Mouse (Mus musculus) kidney, postnatal 25 days (tissue): ENCODE measurements around the gene Dop1a.

Experiments
- DNase-seq, 2 experiments: peaks; one replicate each; pipeline ENCODE4 v3.0.0; 2021; ENCODE audit warnings: mixed read lengths in 2 of 2

Dop1a gene

GRCm38 (mm10) chr9:86507437-86507836, 40.5 kb downstream of the Dop1a start:
- DNase-seq = no peak

DNA sequence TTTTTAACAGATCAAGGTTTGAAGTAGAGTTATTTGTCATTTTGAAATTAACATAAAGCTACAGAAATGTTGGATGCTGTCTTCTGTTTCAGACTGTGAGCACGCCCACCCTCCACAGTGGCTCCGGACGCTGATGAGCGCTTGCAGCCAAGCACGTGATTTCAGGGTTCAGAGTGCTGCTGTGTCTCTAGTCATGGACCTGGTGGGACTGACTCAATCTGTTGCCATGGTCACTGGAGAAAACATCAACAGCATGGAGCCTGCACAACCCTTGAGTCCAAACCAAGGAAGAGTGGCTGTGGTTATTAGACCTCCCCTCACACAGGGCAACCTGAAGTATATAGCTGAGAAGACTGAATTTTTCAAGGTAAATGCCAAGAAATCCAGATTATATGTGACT, 46.8 kb downstream of the Dop1a start:
- peak in 1 of 2 experiments; percentile 44 for DNase-seq

GRCm38 (mm10) chr9:86514390-86514789, 47.4 kb downstream of the Dop1a start:
- DNase-seq = no peak

DNA sequence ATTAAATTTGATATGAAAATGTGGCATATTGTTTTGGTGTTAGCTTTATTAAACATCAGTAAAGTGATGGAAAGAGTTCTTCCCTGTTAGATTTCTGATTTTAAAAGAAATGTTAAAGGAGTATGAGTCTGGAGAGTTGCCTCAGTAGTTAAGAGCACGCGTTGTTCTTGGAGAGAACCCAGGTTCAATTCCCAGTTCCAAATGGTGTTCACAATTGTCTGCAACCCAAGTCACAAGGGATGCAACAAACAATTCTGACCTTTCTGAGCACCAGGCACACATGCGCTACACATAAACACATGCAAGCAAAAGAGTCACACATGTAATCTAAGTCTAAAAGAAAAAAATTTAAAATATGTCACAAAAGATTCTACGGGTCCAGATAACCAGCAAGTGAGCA, 47.8 kb downstream of the Dop1a start:
- no peak for DNase-seq

DNA sequence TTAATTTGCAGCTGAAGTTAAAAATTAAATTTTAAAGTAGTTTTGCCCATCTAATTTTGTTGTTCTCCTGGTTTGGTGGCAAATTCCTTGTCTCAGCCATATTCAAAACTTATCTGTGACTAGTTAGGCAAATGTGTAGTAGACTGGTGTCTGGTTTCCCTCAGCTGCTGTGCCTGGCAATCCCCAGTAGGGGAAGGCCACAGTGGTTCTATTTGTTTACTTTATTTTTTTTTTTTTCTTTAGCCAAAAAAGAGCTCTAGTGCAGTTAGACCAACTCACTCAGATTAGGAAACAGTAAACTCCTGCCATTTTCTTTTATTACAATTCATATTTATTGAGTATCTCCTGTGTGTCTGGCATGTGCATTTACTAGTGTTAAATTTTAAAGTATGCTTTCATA, 55.4 kb downstream of the Dop1a start:
- DNase-seq = no peak

DNA sequence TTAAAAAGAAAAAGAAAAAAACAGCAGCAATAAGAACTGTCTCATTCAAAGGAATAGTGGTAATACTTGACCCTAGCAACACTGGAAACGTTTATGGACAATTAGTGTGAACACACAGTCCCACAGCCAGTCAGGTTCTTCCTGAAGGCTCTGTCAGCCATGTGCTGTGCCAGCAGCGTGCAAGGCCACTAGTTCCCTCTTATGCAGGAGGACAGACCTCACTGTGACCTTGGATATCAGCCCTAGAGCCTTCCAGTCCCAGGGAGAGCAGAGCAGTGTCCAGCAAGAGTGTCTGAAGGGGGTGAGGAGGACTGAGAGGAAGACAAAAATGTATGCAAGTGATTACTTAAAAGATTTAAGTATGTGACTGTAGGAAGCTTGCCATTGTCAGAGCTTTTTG, 58.6 kb downstream of the Dop1a start:
- no peak for DNase-seq

DNA sequence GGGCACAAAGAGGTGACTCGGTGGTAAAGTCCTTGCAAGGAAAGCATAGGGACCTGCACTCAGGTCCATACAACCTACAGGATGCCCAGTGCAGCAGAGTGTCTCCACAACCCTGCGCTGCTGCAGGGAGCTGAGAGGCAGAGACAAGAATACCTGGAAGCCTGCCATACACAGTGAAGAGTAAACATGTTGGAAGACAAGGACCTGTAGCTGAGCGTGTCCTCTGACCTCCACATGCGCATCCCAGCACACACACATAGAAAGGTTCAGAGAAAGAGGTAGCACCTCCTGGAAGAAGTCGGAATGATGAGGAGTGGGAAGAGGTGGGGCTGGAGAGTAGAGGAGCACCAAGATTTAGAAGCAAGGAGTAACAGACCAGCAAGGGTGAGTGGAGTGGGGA, 67.1 kb downstream of the Dop1a start:
- no peak for DNase-seq

- no peak for DNase-seq
These were observed 76.5 kb downstream of the Dop1a start for GRCm38 (mm10) chr9:86543451-86543850.

DNA sequence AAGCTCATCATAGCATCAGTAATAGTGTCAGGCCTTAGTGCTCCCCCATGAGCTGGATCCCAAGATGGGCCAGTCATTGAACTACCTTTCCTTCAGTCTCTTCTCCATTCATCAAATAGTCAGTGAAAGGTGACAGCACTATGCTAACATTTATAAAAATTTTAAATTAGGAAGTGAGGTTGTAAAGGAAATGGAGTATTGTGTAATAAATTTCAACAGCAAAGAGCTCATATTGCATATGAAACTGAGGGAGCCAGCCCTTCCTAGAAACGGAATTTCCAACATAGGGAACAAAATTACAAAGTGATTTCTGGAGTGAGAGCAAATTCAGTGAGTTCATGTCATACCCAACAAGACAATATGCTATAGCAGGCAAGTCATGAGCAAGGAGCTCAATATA, 77.6 kb downstream of the Dop1a start:
- DNase-seq = no peak

DNA sequence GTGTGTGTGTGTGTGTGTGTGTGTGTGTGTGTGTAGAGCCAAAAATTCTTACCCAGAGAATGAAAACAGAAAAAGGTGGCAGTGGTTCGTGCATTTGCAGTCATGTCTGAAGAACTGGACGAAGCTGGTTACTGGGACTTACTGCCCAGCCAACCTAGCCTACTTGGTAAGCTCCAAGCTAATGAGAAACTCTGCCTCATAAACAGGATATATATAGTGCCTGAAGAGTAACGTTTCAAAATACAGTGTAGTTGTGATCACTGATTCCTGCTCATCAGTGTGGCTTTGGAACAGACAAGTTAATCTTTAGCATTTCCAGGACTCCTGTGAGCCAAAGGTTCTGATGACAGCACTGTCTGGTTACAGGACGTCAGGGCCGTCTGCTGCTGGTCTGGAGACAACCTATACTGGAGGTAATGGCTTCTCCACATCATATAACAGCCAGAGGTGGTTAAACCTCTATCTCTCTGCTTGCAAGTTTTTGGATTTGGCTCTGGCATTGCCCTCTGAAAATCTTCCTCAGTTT, 82.7 kb downstream of the Dop1a start:
- no peak for DNase-seq

GRCm38 (mm10) chr9:86550717-86551116, 83.8 kb downstream of the Dop1a start:
- DNase-seq = no peak

- peak in 1 of 2 experiments; percentile 13 for DNase-seq
These were observed 86.9 kb downstream of the Dop1a start for GRCm38 (mm10) chr9:86553886-86554285.

DNA sequence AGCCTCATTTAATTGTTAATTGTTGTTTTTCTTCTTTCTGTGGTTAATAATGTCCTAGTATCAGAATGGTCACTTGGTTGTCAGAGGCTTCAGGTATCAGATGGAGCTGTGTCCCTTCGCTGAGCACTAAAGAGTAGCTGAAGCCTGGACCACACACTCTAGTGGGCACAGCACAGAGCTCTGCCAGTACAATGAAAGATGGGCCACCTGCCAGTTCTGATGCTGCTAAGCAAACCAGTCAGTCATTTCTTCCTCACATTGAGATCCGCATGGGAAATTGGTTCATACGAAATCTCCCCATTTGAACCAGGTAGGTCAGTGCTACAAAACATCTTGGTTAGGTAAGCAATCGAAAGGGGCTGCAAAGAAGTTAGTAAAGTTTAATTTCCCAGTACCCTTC, 87.7 kb downstream of the Dop1a start:
- no peak for DNase-seq

DNA sequence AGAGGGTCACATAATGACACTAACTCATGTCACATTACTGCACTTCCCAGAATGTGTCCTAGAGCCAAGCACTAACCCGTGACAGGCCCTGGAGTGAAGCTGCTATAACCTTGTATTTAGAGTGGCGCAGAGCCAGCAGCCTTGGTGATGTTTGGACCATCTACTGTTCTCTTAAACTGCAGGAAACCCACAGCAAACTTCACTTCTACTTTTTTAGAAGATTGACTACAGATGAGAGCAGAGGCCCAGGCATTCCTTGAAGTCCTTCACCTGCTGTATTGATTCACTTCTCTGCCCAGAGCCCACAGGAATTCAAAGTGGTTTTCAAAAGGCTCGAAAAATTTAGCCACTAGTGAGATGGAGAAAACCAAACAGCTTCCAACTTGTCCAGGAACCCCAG, 93.6 kb downstream of the Dop1a start:
- peak; percentile 74 to 77 for DNase-seq

GRCm38 (mm10) chr9:86569314-86569910, 102.5 kb downstream of the Dop1a start:
- DNase-seq = peak; percentile 21 to 53

DNA sequence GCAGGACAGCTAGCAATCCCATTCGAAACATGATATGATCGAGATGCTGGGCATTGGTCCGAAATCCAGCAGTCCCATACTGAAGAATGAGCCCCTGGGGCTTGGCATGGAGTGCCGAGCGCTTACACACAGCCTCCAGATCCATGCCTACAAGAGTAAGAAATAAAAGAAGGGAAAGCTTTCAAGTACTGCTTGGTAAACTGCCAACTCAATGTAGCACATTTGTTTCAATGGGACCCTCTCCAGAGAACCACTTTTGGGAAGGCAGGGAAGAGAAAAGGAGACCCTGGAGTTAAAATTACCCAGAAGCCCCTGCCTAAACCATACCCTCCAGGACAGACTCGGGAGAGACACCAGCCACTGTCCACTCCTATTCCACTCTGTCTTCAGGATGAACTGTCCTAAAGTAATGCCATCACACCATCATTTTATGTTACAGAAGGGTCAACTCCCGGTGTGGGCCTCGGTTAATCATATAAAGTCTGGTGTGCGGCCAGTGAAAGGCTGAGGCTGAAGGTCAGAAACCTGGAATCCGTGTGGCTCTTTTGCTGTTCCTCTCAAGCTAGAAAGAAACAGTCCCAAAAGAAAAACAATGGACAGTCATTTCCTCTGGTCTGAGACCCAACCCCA, 103.4 kb downstream of the Dop1a start:
- peak; percentile 30 to 53 for DNase-seq

DNA sequence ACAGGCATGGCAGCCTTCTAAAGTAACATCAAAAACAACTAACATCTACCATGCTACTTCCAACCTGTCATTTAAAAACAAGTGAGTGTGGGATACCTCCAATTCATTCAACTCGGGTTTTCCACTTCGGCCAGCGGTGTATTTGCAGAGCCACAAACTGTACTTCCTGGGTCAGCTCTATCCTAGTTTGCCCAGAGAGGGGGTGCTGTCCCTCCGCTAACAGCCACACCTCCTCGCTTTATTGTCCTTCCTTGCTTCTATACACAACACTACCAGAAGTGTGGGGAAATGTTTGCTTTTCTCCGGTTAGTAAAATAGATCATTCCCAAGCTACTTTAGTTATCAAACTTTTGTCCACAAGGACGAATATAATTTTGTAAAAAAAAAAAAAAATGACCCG, 104.0 kb downstream of the Dop1a start:
- no peak for DNase-seq

DNA sequence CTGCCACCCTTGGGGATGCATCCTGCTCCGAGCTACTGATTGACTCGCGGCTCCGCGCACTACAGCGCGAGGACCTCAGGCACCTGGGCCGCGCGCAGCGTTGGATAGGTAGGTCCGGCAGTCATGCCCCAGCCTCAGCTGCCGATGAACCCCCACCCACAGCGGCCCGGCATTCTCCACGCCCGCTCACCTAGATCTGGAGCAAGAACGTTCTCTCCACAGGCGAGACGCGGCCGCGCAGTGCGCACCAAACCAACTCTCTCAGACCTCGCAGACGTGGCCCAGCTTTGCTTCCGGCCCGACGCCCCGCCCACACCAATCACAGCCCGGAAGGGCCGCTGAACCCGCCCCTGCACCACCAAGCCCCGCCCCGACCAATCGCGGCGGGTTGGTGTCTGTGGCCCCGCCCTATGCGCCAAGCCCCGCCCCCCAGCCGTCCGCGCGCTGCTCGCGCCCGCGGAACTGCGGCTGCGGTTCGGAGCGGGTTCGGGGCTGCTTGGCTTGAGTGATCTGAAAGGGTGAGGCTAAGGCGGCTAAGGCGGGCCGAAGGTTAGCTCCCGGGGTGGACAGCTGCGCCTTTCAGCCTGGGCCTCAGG, 104.7 kb downstream of the Dop1a start, which contains the start of the genes Pgm3 and Rwdd2a:
TSS of gene Pgm3 (minus strand) at position 303 of the 596 bp plus-strand sequence.
TSS of gene Rwdd2a (plus strand) at position 452 of the 596 bp plus-strand sequence.
- peak; percentile 97 for DNase-seq

DNA sequence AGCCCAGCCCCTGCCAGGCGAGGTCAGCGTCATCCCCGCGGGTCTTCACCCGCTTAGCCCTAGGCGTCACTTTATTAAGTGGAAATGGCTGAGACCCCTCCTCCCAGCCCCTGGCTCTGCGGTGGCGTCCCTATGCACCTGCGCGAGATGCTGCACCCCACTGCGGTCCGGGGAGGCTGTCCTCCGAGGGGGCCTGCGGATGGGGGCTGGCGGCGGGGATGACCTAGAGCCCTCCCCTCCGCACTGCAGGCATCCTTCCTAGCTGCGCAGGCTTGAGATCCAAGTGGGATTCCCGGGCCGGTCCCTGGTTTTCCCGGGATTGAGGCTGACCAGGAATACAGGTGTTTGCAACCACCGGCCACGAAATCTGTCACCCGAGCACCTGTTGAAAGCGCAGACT, 105.2 kb downstream of the Dop1a start:
- no peak for DNase-seq

GRCm38 (mm10) chr9:86572636-86573291, 105.8 kb downstream of the Dop1a start:
- DNase-seq = peak; percentile 86 to 93

- DNase-seq = peak in 1 of 2 experiments; percentile 30
These were observed 106.8 kb downstream of the Dop1a start for GRCm38 (mm10) chr9:86573616-86574303.

DNA sequence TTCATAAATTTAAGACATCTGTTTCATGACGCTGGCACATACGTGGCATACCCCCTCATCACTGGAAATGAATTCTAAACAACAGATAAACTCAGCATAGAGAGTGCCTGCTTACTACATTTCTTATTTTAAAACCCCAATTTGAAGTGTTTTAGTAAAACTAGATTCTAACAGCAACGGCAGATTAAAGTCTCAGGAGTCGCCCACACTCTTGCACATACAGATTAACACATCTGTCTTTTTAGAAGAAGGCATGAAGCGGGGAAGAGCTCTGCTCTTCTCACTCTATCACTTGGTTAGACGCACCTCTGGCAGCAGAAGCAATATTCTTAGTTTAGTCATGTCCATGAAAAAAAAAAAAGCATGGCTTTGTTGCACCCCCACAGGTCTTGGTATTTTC, 108.2 kb downstream of the Dop1a start:
- DNase-seq = no peak

- peak in 1 of 2 experiments; percentile 11 for DNase-seq
These were observed 112.7 kb downstream of the Dop1a start for GRCm38 (mm10) chr9:86579657-86580056.
